Mouse (Mus musculus) embryonic facial prominence, embryonic 10.5 days (tissue): ENCODE data around the gene Cep170b. TPM values are rescaled to one million over a fixed set of nuclear protein-coding genes. Genes with fewer than 3 reads are reported as not detected.

Experiments
- DNase-seq: peaks from one replicate; pipeline ENCODE4 v3.0.0-alpha.2; 2017; ENCODE audit warnings: low spot score
- H3K27ac ChIP-seq: fragments of 300-500 bp; sonication (generic); replicated peaks from 2 replicates; pipeline ENCODE4 v1.5.1; 2016; ENCODE audit warnings: mild to moderate bottlenecking
- H3K27me3 ChIP-seq: fragments of 300-500 bp; sonication (generic); replicated peaks from 2 replicates; pipeline ENCODE4 v1.6.1; 2016; ENCODE audit warnings: low read depth, mild to moderate bottlenecking; ENCODE audit not compliant: poor library complexity, severe bottlenecking
- H3K36me3 ChIP-seq: fragments of 300-500 bp; sonication (generic); replicated peaks from 2 replicates; pipeline ENCODE4 v1.6.1; 2016; ENCODE audit warnings: mild to moderate bottlenecking, moderate library complexity
- H3K4me1 ChIP-seq: fragments of 300-500 bp; sonication (generic); 2 replicates; pipeline ENCODE4 v1.6.1; 2016
- H3K4me3 ChIP-seq: fragments of 300-500 bp; sonication (generic); 2 replicates; pipeline ENCODE4 v1.5.1; 2016; ENCODE audit warnings: mild to moderate bottlenecking, moderate library complexity
- H3K9me3 ChIP-seq: fragments of 300-500 bp; sonication (generic); 2 replicates; pipeline ENCODE4 v1.6.1; 2016; ENCODE audit warnings: mild to moderate bottlenecking
- WGBS: fragments of 180-500 bp; shearing (Covaris S2); methylation state at CpG from one replicate; pipeline ENCODE4 v1.1.7; 2016; 5-methylcytosine and 5-hydroxymethylcytosine counted together
- polyA plus RNA-seq: library from polyadenylated mRNA; unstranded; fragments of >200 nt; fragmentation: Nextera tagmentation; extraction: Ambion mirVana; gene quantifications from 2 replicates; pipeline ENCODE4 v1.2.1, GENCODE M21; 2016

Gene Cep170b
- polyA plus RNA-seq, 1 experiment from 2014 or later = 10.6 TPM

DNA sequence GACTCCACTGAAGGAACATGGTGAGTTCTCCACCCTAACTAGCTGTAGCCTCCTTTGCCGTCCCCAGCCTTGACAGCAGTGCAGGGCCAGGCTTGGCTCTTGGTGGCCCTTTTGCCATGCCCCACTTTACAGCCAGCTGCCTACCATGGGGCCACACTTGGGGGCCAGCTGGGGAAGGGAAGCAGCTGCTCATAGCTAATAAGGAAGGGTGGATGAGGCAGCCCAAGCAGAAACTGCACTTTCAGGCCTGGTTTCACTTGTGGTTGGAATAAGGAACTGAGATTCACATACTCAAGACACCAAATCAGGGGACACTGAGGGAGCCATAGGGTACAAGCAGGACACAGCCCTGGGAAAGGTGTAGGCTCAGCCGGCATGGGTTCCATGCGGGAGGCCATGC is 41.8 kb downstream of the Cep170b start:
- no peak for DNase-seq
- no peaks in the 10 kb centered on the region for H3K36me3 ChIP-seq
- peaks cover 9% of the 10 kb centered on the region; the same call in 1 of the 2 replicates for H3K4me1 ChIP-seq
- H3K27me3 ChIP-seq = no peaks in the 10 kb centered on the region
- WGBS = 87% methylated on average over 3 of the region's 3 CpGs
- H3K9me3 ChIP-seq = no peaks in the 10 kb centered on the region
- H3K4me3 ChIP-seq = no peak overlapping the region
- H3K27ac ChIP-seq = peak overlapping the region; percentile 57; the same call in 1 of the 2 replicates

DNA sequence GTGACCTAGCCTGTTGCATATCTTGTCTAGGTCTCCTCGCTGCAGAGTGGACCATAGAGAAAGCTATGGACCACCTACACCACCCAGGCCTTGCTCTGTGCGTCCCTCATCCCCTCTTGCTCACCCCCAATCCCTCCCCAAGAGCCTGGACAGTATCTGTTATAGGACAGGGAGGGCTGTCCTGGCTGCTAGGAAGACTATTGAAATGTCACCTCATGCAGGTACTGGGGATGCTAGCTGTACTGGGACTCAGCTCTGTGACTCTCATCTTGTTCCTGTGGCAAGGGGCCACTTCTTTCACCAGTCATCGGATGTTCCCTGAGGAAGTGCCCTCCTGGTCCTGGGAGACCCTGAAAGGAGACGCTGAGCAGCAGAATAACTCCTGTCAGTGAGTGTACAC is 42.9 kb downstream of the Cep170b start:
- WGBS = 81% methylated on average over 4 of the region's 4 CpGs
- H3K4me1 ChIP-seq = peaks cover 9% of the 10 kb centered on the region; the same call in 1 of the 2 replicates
- no peaks in the 10 kb centered on the region for H3K36me3 ChIP-seq
- no peak overlapping the region for H3K27ac ChIP-seq
- no peaks in the 10 kb centered on the region for H3K27me3 ChIP-seq
- no peak for DNase-seq
- no peak overlapping the region for H3K4me3 ChIP-seq
- no peaks in the 10 kb centered on the region for H3K9me3 ChIP-seq

DNA sequence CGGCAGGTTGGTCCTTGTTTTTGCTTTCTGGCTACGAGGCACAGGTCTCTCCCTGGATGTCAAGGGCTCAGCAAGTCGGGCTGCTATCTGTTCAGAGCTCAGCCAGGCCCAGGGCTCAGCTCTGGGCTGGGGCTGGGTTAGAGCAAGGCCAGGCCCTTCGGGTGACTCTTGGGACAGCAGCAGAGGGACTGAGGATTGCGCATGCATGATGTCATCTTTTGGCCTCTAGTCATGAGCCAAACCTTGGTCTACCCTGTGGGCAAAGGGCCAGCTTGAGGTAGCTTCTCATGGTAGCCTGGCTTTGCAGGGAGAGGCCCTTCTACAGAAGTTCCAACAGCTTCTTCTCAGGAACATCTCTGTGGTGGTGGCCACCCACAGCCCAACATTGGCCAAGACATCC is 43.9 kb downstream of the Cep170b start:
- H3K27me3 ChIP-seq = no peaks in the 10 kb centered on the region
- H3K27ac ChIP-seq = no peak overlapping the region
- peaks cover 9% of the 10 kb centered on the region; the same call in 1 of the 2 replicates for H3K4me1 ChIP-seq
- H3K36me3 ChIP-seq = no peaks in the 10 kb centered on the region
- H3K4me3 ChIP-seq = no peak overlapping the region
- H3K9me3 ChIP-seq = no peaks in the 10 kb centered on the region
- DNase-seq = no peak
- 82% methylated on average over 5 of the region's 5 CpGs for WGBS

DNA sequence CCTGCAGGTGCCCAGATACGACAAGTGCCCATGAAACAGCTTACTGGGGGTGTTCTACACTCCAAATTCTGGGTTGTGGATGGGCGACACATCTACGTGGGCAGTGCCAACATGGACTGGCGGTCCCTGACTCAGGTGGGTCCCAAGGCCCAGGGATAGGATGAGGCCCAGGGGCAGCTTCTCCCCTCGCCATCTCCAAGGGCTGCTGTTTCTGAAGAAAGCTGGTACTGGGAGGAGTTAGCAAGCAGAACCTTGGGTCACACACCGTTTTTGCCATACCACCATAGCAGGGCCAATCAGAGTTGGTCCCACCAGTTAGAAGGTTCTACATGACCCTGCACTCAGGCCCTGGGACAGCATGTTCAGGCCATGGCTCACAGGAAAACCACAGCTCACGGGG is 44.7 kb downstream of the Cep170b start:
- Histone ChIP-seq H3K4me3 (no peak overlapping the region), H3K36me3 (no peaks in the 10 kb centered on the region), H3K9me3 (no peaks in the 10 kb centered on the region), H3K27ac (no peak overlapping the region), H3K27me3 (no peaks in the 10 kb centered on the region), H3K4me1 (peaks cover 9% of the 10 kb centered on the region; the same call in 1 of the 2 replicates)
- 92% methylated on average over 7 of the region's 7 CpGs for WGBS
- DNase-seq = no peak

DNA sequence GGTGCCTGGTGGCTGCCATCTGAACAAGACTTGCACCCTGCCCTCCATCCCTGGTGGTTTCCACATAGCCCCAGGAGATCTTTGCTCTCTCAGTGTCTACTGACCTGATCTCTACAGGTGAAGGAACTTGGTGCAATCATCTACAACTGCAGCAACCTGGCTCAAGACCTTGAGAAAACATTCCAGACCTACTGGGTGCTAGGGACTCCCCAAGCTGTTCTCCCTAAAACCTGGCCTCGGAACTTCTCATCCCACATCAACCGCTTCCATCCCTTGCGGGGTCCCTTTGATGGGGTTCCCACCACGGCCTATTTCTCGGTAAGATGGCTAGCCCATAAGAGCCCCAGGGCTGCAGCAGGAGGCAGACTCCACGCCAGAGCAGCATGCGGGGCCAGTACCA is 46.3 kb downstream of the Cep170b start:
- H3K36me3 ChIP-seq = no peaks in the 10 kb centered on the region
- H3K4me1 ChIP-seq = no peaks in the 10 kb centered on the region
- WGBS = 92% methylated on average over 7 of the region's 7 CpGs
- H3K9me3 ChIP-seq = no peaks in the 10 kb centered on the region
- DNase-seq = no peak
- H3K27ac ChIP-seq = no peak overlapping the region
- H3K4me3 ChIP-seq = no peak overlapping the region
- H3K27me3 ChIP-seq = no peaks in the 10 kb centered on the region

DNA sequence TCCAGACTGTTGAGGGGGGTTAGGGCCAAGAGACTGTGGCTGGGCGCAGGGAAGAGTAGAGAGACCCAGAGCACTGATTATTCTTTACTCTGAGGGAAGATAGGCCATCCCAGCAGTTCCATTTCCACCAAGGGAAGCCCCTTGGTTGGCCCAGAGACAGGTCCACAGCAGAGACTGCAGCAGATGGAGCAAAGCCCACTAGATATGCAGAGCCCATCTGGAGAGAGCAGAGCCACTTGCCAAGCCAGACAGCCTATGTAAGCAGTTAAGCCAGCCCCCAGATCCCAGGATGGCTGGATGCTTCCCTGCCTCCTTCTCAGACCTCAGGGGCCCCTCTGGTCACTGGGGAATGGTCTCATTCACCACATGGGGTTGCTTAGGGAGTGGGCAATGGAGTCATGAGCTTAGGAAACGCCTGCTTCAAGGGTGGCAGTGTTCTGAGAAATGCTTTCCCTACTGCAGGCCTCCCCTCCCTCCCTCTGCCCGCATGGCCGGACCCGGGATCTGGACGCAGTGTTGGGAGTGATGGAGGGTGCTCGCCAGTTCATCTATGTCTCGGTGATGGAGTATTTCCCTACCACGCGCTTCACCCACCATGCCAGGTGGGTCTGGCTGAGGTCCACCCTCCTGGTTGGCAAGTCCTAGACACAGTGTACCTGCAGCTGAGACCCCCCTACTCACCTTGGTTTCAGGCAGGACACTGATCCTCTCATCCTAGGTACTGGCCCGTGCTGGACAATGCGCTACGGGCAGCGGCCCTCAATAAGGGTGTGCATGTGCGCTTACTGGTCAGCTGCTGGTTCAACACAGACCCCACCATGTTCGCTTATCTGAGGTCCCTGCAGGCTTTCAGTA is 47.0 kb downstream of the Cep170b start:
- H3K9me3 ChIP-seq = no peaks in the 10 kb centered on the region
- no peak for DNase-seq
- H3K36me3 ChIP-seq = no peaks in the 10 kb centered on the region
- H3K4me1 ChIP-seq = no peaks in the 10 kb centered on the region
- WGBS = 91% methylated on average over 16 of the region's 16 CpGs
- H3K4me3 ChIP-seq = no peak overlapping the region
- no peaks in the 10 kb centered on the region for H3K27me3 ChIP-seq
- no peak overlapping the region for H3K27ac ChIP-seq

DNA sequence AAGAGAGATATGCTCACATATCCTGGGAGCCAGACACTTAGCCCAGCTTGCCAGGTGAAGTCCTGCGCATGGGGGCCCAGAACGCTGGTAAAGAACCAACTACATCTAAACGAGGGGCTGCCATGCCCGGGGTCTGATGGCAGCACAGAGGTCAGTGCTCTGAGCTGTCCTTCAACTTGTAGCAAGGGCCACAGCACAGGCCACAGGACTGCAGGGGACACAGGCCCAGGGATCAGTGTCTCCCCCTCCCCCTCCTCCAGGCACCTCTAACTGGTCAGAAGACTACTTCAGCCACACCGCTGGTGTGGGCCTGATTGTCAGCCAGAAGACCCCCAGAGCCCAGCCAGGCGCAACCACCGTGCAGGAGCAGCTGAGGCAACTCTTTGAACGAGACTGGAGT is 47.9 kb downstream of the Cep170b start:
- no peaks in the 10 kb centered on the region for H3K36me3 ChIP-seq
- no peak for DNase-seq
- H3K4me1 ChIP-seq = peaks cover under 1% of the 10 kb centered on the region; the same call in 1 of the 2 replicates
- H3K27ac ChIP-seq = no peak overlapping the region
- 85% methylated on average over 8 of the region's 8 CpGs for WGBS
- no peaks in the 10 kb centered on the region for H3K9me3 ChIP-seq
- H3K27me3 ChIP-seq = no peaks in the 10 kb centered on the region
- H3K4me3 ChIP-seq = no peak overlapping the region

DNA sequence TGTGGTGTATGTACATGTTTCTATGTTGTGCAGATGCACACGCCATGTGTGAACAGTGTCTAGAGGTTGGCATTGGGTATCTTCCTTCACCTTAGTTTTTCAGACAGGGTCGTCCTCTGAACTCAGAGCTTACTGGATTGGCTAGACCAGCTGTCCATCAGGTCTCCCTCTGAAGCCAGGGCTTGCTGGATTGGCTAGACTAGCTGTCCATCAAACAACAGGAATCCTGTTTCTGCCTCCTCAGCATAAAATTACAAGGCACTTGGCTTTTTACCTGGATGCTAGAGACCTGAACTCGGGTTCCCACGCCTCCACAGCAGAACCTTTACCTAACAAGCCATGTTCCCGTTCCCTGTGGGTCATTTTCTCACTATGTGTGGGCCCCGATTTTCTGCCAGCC is 48.8 kb downstream of the Cep170b start:
- Histone ChIP-seq H3K4me3 (no peak overlapping the region), H3K27ac (no peak overlapping the region), H3K9me3 (no peaks in the 10 kb centered on the region), H3K4me1 (peaks cover 6% of the 10 kb centered on the region; the same call in 1 of the 2 replicates), H3K36me3 (no peaks in the 10 kb centered on the region), H3K27me3 (no peaks in the 10 kb centered on the region)
- DNase-seq = no peak
- 85% methylated on average over 6 of the region's 6 CpGs for WGBS

DNA sequence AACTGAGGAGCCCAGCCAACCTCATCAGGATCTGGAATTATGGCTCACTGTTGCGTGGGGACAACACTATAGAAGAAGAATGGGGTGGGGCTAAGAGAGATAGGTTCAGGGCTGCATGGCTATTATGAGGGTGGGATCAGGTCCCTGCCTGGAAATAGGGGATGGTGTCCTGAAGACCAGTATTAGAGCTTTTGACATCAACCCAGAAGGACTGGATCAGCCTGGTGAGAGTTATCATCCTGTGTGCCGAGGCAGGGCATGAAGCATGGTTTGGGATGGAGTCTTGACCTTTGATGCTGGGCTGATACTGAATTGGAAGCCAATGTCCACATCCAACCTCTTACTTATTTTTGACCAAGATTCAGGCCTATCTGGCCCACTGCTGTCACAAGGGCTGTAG is 49.5 kb downstream of the Cep170b start:
- H3K27me3 ChIP-seq = no peaks in the 10 kb centered on the region
- no peak for DNase-seq
- peaks cover 6% of the 10 kb centered on the region; the same call in 1 of the 2 replicates for H3K4me1 ChIP-seq
- WGBS = 66% methylated on average over 2 of the region's 2 CpGs
- H3K36me3 ChIP-seq = no peaks in the 10 kb centered on the region
- no peak overlapping the region for H3K27ac ChIP-seq
- H3K4me3 ChIP-seq = no peak overlapping the region
- no peaks in the 10 kb centered on the region for H3K9me3 ChIP-seq

DNA sequence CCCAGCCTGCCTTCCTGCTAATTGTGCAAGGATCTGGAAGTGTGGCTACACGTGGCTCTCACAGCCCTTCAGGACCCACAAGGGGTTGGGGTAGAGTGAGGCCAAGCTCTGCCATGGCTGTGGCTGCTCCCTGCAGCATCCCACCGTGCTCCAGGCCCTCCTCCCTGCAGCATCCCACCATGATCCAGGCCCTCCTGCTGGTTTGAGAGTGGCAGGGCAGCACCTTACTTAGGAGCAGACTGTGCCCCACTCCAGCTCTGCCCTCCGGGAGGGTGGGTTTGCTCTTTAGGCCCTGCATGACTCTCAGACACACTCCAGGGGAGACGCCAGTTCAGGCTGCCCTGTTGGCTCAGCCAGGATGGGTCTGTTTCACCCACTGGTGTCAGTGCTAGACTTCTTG is 50.1 kb downstream of the Cep170b start:
- Histone ChIP-seq H3K4me1 (peaks cover 6% of the 10 kb centered on the region; the same call in 1 of the 2 replicates), H3K27me3 (no peaks in the 10 kb centered on the region), H3K4me3 (no peak overlapping the region), H3K9me3 (peaks cover 5% of the 10 kb centered on the region), H3K27ac (no peak overlapping the region), H3K36me3 (no peaks in the 10 kb centered on the region)
- no peak for DNase-seq
- WGBS = 80% methylated on average over 4 of the region's 4 CpGs

DNA sequence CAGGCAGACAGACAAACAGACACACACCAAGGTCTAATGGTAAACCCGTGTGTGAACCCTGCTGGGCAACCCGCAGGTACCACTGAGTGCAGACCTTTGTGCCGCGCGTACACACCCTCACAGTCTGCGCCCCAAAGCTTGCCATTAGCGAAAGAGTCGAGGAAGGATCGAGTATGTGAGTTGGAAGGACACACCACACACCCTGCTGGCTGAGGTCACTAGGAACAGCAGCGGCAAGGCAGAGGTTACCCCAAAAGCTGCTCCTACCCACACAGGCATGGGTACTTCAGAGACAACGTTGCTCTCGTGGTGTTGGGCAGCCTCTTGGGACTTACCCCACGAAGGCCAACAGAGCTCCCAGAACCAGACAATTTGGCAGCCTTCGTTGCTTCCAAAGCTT is 52.1 kb downstream of the Cep170b start:
- peaks cover 8% of the 10 kb centered on the region for H3K9me3 ChIP-seq
- H3K4me3 ChIP-seq = no peak overlapping the region
- WGBS = 93% methylated on average over 14 of the region's 14 CpGs
- no peaks in the 10 kb centered on the region for H3K36me3 ChIP-seq
- no peaks in the 10 kb centered on the region for H3K27me3 ChIP-seq
- H3K4me1 ChIP-seq = peaks cover 6% of the 10 kb centered on the region; the same call in 1 of the 2 replicates
- no peak for DNase-seq
- H3K27ac ChIP-seq = no peak overlapping the region

DNA sequence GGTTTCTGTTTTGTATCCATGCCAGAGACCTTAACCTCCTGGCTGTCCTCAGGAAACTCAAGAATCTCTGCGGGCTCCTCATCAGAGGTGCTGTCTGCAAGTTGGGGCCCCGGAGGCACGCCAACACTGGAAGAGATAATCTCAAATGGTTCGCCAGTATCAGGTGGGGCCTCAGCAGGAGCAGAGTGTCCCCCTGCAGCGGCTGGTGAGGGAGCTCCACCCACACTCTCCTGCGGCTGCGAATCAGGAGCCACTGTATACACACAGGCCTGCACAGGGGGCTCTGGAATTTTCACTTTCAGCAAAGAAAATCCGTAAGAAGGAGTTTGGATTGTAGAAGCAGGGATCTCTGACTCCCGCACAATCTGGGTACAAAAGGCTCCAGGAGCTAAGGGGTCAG is 53.1 kb downstream of the Cep170b start:
- H3K27me3 ChIP-seq = no peaks in the 10 kb centered on the region
- peaks cover 8% of the 10 kb centered on the region for H3K9me3 ChIP-seq
- no peaks in the 10 kb centered on the region for H3K36me3 ChIP-seq
- H3K4me3 ChIP-seq = no peak overlapping the region
- no peak overlapping the region for H3K27ac ChIP-seq
- 42% methylated on average over 9 of the region's 9 CpGs for WGBS
- H3K4me1 ChIP-seq = peaks cover 6% of the 10 kb centered on the region; the same call in 1 of the 2 replicates
- no peak for DNase-seq

DNA sequence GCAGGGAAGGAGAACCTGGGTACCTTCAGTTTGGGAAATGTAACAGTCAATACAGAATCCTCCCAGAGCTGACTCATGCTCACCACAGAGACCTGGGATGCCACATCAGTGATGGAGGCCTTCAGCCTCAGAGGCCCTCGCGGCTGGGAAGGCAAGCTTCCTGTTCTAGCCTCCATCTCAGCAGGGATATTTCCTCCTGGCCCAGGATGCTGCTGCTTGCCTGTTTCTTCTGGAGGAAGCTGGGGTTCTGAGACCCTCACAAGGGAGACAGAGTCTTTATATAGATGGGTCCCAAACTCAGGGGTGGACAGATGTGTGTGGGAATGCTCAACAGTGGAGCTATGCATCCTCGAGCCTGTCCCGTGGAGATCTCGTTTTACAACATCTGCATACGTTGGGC is 53.8 kb downstream of the Cep170b start:
- H3K4me1 ChIP-seq = peaks cover 6% of the 10 kb centered on the region; the same call in 1 of the 2 replicates
- H3K9me3 ChIP-seq = peaks cover 8% of the 10 kb centered on the region
- no peaks in the 10 kb centered on the region for H3K36me3 ChIP-seq
- no peak overlapping the region for H3K27ac ChIP-seq
- no peak for DNase-seq
- H3K27me3 ChIP-seq = no peaks in the 10 kb centered on the region
- WGBS = 90% methylated on average over 6 of the region's 6 CpGs
- H3K4me3 ChIP-seq = no peak overlapping the region
